Mouse (Mus musculus): ENCODE results near the gene 1700022I11Rik. TPM values are rescaled to one million over a fixed set of nuclear protein-coding genes. Genes with fewer than 3 reads are reported as not detected.

Gene 1700022I11Rik
- total RNA-seq, 2 experiments from 2014 or later: not detected

Other genes with a start within 250 kb of the 1700022I11Rik start
- gene 4930578G10Rik, start 234.1 kb upstream of the 1700022I11Rik start, total RNA-seq (2021): under 1 TPM in 1 of 2 experiments, not detected in 1; 0.40 TPM
- gene Ccl19, start 213.0 kb upstream of the 1700022I11Rik start, total RNA-seq (2021): 1 to 10 TPM; 2.4 to 2.9 TPM
- gene Ccl21a, start 195.6 kb upstream of the 1700022I11Rik start, total RNA-seq (2021): 1 to 10 TPM; 2.7 to 5.5 TPM
- gene Fam205a1, start 115.7 kb upstream of the 1700022I11Rik start, total RNA-seq (2021): not detected
- under 1 TPM; 0.16 to 0.20 TPM for gene Gm12394, start 112.8 kb upstream of the 1700022I11Rik start, total RNA-seq (2021)
- gene Fam205c, start 95.4 kb upstream of the 1700022I11Rik start, total RNA-seq (2021): not detected
- 1 to 10 TPM; 1.3 to 1.8 TPM for gene Phf24, start 52.9 kb upstream of the 1700022I11Rik start, total RNA-seq (2021)
- gene Dnajb5, start 19.8 kb upstream of the 1700022I11Rik start, total RNA-seq (2021): 10 to 100 TPM; 10.9 to 35.1 TPM
- gene Vcp, start 30.9 kb downstream of the 1700022I11Rik start, total RNA-seq (2021): 100 to 1,000 TPM; 332 to 368 TPM
- 10 to 100 TPM in 1 of 2 experiments, 1 to 10 TPM in 1; 6.3 to 14.2 TPM for gene Fancg, start 40.9 kb downstream of the 1700022I11Rik start, total RNA-seq (2021)
- 10 to 100 TPM; 16.0 to 19.6 TPM for gene Pigo, start 56.2 kb downstream of the 1700022I11Rik start, total RNA-seq (2021)
- 100 to 1,000 TPM; 191 to 261 TPM for gene Stoml2, start 62.1 kb downstream of the 1700022I11Rik start, total RNA-seq (2021)
- gene Fam214b, start 76.6 kb downstream of the 1700022I11Rik start, total RNA-seq (2021): 10 to 100 TPM; 44.0 to 57.2 TPM
- 10 to 100 TPM; 10.5 to 12.4 TPM for gene Unc13b, start 89.3 kb downstream of the 1700022I11Rik start, total RNA-seq (2021)